Mouse (Mus musculus) testis, postnatal 10 days (tissue): ENCODE measurements around the gene Zfand2b.
A peak's percentile ranks its signal among the peaks of the same experiment; 100 is the strongest.

Experiments used
- DNase-seq: peaks from one replicate; pipeline ENCODE4 v3.0.0; 2021; ENCODE audit warnings: low spot score

The Zfand2b gene

DNA sequence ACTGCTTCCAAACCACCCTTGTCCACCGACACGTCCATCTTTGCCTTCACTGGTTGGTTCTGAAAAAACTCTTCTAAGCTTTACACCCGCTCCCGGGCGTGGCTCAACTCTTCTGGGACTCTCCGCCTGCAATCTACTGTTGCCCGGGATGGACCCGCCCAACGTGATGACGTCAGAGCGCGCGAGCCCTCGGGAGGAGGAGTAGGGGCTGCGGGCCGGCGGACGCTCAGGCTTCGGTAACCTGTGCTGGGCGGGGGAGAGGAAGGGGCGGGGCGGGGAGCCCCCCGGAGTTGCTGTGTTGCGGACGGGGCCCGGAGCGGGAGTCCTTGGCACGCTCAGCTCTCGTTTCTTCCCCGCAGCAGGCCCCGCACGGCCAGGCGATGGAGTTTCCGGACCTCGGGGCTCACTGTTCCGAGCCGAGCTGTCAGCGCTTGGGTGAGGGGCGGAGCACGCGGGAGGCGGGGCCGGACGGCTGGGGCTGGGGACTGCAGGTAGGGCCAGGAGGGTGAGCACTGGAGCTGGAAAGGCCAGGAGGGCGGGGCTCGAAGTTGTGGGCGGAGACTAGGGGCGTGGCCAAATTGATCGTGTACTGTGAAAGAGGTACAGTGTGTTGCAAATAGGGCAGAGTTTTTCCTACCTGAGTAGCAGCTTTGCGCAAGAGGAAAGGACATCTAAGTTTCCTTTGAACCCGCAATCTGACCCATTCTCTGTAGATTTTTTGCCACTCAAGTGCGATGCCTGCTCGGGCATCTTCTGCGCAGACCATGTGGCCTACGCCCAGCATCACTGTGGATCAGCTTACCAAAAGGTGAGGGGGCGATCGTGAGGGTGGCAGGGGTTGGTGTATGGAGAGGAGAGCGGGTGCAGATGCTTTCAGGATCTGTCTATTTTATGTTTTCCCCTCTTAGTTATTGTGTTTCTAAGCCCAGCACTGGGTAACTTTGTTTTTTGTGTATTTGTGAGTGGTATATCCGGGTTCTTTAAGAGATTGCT lies at the start of gene Zfand2b:
TSS of gene Zfand2b (plus strand) at position 175 of the 993 bp plus-strand sequence.
- DNase-seq, result peak; percentile 98

GRCm38 (mm10) chr1:75122211-75122610 lies 46.2 kb upstream of the Zfand2b start:
- no peak for DNase-seq

- peak; percentile 98 for DNase-seq
Observed at GRCm38 (mm10) chr1:75124346-75125321, 43.8 kb upstream of the Zfand2b start, which contains the start of gene Nhej1. Gene Nhej1 (minus strand): TSS chr1:75125200.

- DNase-seq, result no peak
Observed at GRCm38 (mm10) chr1:75125418-75125817, 43.0 kb upstream of the Zfand2b start.

GRCm38 (mm10) chr1:75128641-75129040 lies 39.8 kb upstream of the Zfand2b start:
- DNase-seq, result no peak

GRCm38 (mm10) chr1:75133421-75134207 lies 34.8 kb upstream of the Zfand2b start, which contains the start of gene Slc23a3:
Gene Slc23a3 (minus strand): TSS chr1:75133890.
- DNase-seq, result no peak

DNA sequence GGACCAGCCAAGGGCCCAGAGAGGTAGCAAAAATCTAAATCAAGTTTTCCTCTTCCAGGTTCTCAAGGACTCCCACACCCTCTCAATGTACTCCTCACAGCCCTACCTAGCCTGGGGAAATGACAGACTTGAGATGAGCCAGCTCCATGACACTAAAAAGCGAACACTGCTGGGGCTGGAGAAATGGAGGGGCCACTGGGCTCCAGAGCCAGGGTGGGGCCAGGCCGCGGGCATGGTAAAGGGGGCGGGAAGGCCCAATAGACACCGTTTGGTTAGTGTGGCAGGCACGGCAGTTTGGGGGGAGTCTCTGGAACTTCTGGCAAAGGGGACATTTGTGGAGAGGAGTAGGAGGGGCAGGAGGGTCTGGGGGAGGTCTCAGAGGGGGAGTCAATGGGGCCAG lies 32.2 kb upstream of the Zfand2b start:
- no peak for DNase-seq

DNA sequence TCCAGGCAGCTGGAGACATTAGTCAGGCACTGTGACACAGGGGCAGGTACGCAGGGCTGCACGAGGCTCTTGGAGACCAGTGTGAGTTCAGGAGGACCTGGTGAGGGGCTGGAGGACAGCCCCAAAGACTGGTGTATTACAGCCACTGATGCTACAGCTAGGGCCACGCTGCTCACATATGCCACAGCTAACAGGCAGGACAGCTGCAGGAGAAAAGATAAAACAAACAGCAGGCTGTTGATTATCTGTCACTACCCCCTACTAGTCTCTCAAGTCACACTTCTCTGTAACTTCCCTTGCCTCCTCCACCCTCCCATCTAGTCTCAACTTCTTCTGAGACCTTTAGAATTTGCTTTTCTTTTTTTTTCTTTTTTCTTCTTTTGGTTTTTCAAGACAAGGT lies 31.7 kb upstream of the Zfand2b start:
- no peak for DNase-seq

- DNase-seq, result no peak
Observed at GRCm38 (mm10) chr1:75138448-75138847, 30.0 kb upstream of the Zfand2b start.

DNA sequence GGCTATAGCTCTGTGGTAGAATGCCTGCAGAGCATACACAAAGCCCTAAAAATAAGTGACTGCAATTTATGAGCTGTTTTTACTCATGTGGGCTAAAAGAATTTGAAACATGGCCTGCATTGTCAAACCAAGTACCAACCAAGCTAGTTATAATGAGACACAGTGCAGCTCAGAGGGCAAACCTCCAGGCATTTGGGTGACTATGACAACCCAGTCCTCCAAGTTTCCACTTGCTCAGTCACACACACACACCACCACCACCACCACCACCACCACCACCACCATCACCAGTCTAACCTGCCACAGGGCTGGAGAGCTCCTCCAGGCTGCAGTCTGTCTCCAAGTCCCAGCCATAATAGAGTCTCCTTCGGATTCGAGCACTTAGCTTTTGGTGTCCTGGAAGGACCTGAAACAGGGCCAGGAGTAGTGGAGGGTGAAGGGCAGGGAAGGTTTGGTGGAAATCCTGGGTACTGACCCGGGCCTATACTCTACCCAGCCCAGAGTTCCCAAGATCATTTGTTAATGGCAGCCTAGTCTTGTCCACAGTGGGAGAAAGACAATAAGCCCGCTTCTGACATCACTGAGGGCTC lies 27.8 kb upstream of the Zfand2b start:
- no peak for DNase-seq

DNA sequence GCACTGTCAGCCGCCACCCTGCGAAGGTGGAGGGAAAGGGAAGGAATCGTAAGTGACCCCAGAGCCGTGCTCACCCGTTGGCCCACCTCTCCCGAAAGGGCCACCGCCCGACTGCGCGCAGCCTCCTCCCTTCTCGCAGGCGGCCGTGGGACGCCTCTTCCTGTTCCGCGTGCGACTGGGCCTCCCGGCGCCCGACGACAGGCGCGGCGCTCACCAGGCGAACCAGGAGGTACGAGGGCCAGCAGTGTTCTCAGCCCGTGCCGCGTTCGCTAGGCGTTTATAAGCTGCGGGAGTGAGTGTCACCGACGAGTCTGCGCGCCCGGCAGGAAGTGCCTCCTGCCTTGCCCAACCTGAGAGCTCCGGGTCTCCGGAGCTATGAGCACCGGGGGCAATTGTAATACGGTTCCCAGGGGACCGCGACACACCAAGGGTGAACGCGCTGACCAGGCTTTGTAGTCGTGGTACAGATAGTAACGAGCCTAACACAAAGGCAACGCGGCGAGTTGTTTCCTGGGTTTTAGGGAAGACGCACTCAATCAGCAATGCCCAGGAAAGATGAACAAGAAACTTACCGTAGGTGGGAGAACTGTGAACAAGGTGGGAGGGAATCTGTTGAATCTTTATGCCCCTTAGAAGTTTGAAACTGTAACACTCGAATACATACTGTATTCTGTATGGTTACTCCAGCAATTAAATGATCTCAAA lies 26.8 kb upstream of the Zfand2b start:
- DNase-seq, result peak; percentile 69

DNA sequence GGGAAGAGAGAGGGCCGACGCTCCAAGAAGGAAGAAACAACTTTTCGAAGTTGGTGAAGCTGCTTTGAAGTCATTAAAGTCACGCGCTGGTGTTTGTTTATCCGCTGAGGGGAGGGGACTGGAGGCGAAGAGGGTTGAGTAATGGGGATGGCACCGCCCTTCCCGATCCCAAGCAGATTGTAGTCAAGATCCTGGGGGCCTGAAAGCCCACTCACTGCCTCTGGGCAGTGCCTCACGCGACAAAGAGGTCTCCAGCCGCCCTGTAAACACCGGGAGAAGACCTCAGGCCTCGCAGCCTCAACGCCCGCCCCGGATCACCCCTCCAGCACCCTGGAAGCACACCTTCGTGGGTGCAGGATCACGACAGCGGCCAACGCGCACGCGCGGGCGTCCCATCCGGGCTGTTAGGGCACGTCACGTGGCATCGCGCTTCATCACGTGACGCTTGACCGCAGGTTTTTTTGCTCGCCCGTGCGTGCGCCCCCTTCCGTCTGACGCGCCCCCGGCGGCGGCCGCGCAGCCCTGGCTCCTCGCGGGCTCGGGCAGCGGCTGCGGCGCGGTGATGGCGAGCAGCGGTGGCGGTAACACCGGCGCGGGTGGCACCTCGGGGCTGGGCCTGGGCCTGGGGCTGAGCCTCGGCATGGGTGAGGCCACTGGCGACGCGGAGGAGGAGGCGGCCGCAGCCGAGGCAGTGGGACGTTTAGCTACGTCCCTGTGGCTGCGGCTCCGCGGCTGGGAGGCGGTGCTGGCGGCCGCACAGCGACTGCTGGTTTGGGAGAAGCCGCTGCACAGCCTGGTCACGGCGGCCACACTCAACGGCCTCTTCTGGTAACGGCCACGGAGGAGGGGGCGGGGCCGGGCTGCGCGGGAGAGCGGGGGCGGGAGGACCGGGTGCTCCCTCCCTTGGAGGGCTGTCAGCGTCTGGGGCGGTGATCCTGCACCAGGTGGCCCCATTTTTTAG lies 25.9 kb upstream of the Zfand2b start, which contains the start of the genes Cnppd1 and Retreg2:
TSS of gene Cnppd1 (minus strand) at position 411 of the 961 bp plus-strand sequence.
TSS of gene Retreg2 (plus strand) at position 478 of the 961 bp plus-strand sequence.
- peak; percentile 97 for DNase-seq

GRCm38 (mm10) chr1:75145589-75145988 lies 22.9 kb upstream of the Zfand2b start:
- DNase-seq, result no peak

DNA sequence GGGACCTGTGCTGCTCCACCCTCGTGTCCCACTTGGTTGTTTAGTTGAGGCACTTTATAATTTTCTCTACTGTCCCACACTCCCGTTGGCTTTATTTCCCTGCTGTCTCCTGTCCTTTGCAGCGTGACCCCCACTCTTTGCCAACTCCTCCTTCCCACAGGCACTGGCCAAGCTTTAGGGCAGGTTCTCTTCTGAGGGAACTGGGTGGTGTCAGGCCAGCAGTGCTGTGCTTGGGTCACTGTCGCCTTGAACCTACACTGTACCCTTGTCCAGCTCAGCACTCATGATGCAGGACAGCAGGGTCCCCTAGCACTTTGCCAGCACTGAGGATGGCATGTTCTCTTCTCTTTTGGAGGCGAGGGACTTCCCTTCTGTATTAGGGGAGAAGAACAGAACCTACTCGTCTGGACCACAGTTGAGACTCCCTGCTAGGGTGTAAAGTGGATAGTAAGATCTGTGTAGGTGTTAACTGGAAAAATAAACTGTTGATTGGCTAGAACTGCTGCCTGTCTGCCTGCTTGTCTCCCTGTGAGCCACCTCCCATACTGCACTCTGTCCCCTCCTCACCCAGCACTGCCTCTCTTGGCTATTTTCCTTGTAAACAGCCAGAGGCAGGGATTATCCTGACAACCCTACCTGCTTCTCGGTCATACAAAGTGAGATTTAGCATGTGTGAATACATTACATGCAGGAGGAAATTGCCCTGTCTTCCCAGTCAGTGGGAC lies 20.9 kb upstream of the Zfand2b start:
- no peak for DNase-seq

DNA sequence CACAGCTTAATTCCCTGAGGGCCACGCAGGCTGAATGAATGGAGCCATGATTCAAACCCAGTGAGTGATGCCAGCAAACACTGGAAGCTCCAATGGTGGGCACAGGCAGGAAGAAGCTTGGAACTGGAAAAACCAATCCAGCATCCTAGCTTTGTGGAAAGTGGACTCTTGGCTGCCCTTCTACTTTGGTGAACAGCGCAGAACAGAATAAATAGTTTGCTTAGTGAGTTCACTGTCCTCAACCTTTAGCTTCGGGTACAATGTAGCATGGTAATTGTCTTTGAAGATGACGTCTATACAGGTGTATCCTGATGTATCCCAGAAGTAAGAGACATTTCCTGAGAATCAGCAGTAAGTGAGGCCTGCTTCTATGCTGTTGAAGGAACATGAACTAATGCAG lies 19.7 kb upstream of the Zfand2b start:
- no peak for DNase-seq

DNA sequence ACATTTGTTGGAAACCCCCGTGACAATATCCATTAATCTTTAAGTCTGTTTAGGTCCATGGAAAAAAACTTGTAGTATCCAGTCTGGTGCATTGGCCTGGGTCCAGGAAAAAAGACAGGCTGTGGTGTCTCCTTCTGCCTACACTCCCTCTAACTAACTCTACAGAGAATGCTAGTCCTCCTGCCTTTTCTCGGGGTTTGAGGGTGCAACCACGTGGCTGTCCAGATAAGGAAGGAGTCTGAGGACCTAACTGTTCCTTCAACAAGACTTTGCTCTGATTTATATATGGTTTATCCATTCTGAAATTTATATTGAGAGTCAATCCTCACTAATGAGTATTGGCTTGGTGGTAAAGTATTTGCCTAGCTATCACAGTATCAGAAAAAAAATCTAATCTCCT lies 12.6 kb upstream of the Zfand2b start:
- DNase-seq, result no peak

GRCm38 (mm10) chr1:75158990-75159389 lies 9.5 kb upstream of the Zfand2b start:
- no peak for DNase-seq

DNA sequence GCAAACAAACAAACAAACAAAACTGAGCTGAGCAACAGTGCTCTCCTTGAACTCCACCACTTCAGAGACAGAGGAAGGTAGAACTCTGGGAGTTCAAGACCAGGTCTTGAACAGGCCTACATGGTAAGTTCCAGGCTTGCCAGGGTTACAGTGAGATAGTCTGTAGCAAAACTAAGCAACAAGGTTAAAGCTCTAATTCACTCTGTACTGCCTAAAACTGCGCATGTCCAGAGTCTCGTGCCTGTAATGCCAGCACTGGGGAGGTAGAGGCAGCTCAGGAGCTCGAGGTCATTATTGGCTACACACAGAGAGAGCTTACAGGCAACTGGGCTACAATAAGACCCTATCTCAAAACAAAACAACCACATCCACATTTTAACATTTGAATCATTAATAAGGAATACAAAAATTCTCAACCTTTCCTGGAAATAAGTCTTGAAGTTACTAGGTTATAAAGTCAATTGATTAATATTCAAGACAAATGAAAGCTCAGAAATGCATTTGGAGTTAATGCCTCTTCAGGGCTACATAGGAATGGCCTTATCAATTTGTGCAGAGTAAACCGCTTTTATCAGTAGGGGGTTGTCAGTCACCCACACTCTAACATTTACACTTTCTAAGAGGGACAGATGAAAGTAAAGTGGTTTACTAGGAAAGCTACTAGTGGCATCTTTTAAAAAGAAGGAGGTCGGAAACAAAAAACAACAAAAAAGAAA lies 8.7 kb upstream of the Zfand2b start:
- no peak for DNase-seq
